Mouse (Mus musculus) cortical plate, adult 2 months (tissue): ENCODE results near the gene Rgma.

Experiments used
- CTCF ChIP-seq: fragments of 200-500 bp; IDR thresholded peaks from 2 replicates; pipeline ENCODE4 v1.5.1; 2011; ENCODE audit warnings: mild to moderate bottlenecking, control low read depth, low read length; ENCODE audit not compliant: insufficient read depth; ENCODE audit errors: extremely low read depth
- POLR2A ChIP-seq: fragments of 200-500 bp; IDR thresholded peaks from 2 replicates; pipeline ENCODE4 v1.6.1; 2011; ENCODE audit warnings: mild to moderate bottlenecking, low read length, control low read depth; ENCODE audit not compliant: insufficient read depth; ENCODE audit errors: extremely low read depth

DNA sequence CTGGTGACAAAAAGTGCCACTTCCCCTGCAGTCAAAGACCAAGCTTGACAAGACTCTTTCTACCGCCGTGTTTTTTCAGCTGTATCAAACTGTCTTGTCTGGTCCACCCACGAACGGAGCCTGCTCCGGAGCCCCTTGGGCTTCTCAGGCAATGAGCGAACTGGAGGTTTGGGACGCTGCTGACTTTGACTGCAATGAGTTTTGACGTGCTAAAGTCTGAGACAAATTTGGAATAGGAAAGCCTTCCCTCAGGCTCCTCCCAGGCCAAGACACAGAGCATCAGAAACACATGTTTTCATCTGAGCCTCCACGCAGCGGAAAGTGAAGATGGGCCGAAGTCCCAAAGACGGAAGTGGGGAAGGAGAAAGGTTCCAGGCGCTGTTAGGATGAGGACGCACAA lies 49.1 kb upstream of the Rgma start:
- TF ChIP-seq CTCF = no peak
- TF ChIP-seq POLR2A = no peak
